In the genomic region with DNA sequence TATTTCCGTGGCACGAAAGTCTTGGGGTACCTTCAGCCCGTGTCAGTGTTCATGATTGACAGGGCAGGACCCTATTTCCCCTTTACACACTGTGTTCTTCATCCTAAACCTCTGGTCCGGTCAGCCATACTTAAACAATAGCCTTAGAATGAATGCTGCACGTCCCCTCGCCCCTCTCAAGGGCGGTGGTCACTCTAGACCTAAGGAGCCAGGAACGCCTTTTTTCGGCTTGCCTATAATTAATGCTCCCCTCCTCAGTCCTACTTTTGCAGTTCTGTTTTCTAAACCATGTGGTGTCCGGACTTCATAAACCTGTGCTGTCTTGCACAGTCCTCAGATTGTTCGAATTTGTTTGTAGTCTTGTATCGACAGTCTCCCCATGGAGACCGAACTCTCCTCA, we compare ENCODE assay signal across 8 mouse cellular contexts. TPM values are rescaled to one million over a fixed set of nuclear protein-coding genes. Genes with fewer than 3 reads are reported as not detected.
A peak's percentile ranks its signal among the peaks of the same experiment; 100 is the strongest.
DNase-seq lines count a peak whose midpoint lies in the region; ATAC-seq and TF ChIP-seq lines count a peak whose summit lies in the region.

No protein-coding gene starts in this region.

- peaks cover 29% of the 10 kb centered on the region for H3K4me1 ChIP-seq in kidney, embryonic 16.5 days (ENCODE audit: insufficient read depth, low read length)
- H3K4me1 ChIP-seq in forebrain, embryonic 11.5 days (replicated peaks; ENCODE audit: control insufficient read depth, insufficient read depth, low read length), result peaks cover 6% of the 10 kb centered on the region; the same call in 1 of the 2 replicates
- peaks cover 14% of the 10 kb centered on the region; the same call in 1 of the 2 replicates for H3K4me1 ChIP-seq in intestine, postnatal 0 days (replicated peaks; ENCODE audit: control insufficient read depth, insufficient read depth, low read length)
- H3K4me1 ChIP-seq in neural tube, embryonic 12.5 days, result peaks cover 25% of the 10 kb centered on the region

- no peak overlapping the region for H3K27ac ChIP-seq in kidney, embryonic 16.5 days (ENCODE audit: low read length)
- H3K27ac ChIP-seq in forebrain, embryonic 11.5 days (ENCODE audit: low read depth, low read length), result no peak overlapping the region
- peak overlapping the region; percentile 28; the same call in 1 of the 2 replicates for H3K27ac ChIP-seq in intestine, postnatal 0 days (ENCODE audit: low read depth, low read length)
- H3K27ac ChIP-seq in neural tube, embryonic 12.5 days, result no peak overlapping the region; the same call in 1 of the 2 replicates

- H3K4me3 ChIP-seq in kidney, embryonic 16.5 days (ENCODE audit: low read length), result no peak overlapping the region
- no peak overlapping the region; the same call in 1 of the 2 replicates for H3K4me3 ChIP-seq in forebrain, embryonic 11.5 days (ENCODE audit: low read depth, low read length)
- H3K4me3 ChIP-seq in intestine, postnatal 0 days (ENCODE audit: low read depth, low read length), result no peak overlapping the region
- no peak overlapping the region for H3K4me3 ChIP-seq in neural tube, embryonic 12.5 days

- H3K9me3 ChIP-seq in kidney, embryonic 16.5 days (ENCODE audit: low read length), result no peaks in the 10 kb centered on the region
- no peaks in the 10 kb centered on the region for H3K9me3 ChIP-seq in forebrain, embryonic 11.5 days (ENCODE audit: control insufficient read depth, low read length)
- H3K9me3 ChIP-seq in intestine, postnatal 0 days (ENCODE audit: control insufficient read depth), result no peaks in the 10 kb centered on the region
- no peaks in the 10 kb centered on the region for H3K9me3 ChIP-seq in neural tube, embryonic 12.5 days

- peak overlapping the region; percentile 84 for H3K4me2 ChIP-seq in kidney, embryonic 16.5 days (replicated peaks; ENCODE audit: low read depth, low read length)
- peak overlapping the region; percentile 85 for H3K4me2 ChIP-seq in forebrain, embryonic 11.5 days (ENCODE audit: low read depth, low read length, severe bottlenecking)
- peak overlapping the region; percentile 73 for H3K4me2 ChIP-seq in intestine, postnatal 0 days (replicated peaks; ENCODE audit: low read depth)
- H3K4me2 ChIP-seq in neural tube, embryonic 12.5 days (replicated peaks), result peak overlapping the region; percentile 78

- 32% methylated on average over 13 of the region's 13 CpGs for WGBS in kidney, embryonic 16.5 days
- WGBS in forebrain, embryonic 11.5 days, result 35% methylated on average over 13 of the region's 13 CpGs
- WGBS in intestine, postnatal 0 days, result 37% methylated on average over 13 of the region's 13 CpGs
- 34% methylated on average over 13 of the region's 13 CpGs for WGBS in neural tube, embryonic 12.5 days

- peak overlapping the region; percentile 86; the same call in 1 of the 2 replicates for H3K9ac ChIP-seq in kidney, embryonic 16.5 days (replicated peaks; ENCODE audit: low read length)
- no peak overlapping the region for H3K9ac ChIP-seq in forebrain, embryonic 11.5 days (ENCODE audit: low read length)
- H3K9ac ChIP-seq in intestine, postnatal 0 days (ENCODE audit: low read depth, low read length), result 0 out of 2 replicates have a peak overlapping the region, but pooled peaks have one; percentile 95
- peak overlapping the region; percentile 99; the same call in 1 of the 2 replicates for H3K9ac ChIP-seq in neural tube, embryonic 12.5 days

- no peak for TF ChIP-seq CTCF in intestine, postnatal 0 days (IDR thresholded peaks at IDR 0.05; ENCODE audit: low read depth)

- 0 out of 2 replicates have a peak, but pooled peaks have one; percentile 7 for ATAC-seq in kidney, embryonic 16.5 days (ENCODE audit: low FRiP score, low TSS enrichment)
- ATAC-seq in forebrain, embryonic 11.5 days (replicated peaks; ENCODE audit: low FRiP score), result no peak
- no peak for ATAC-seq in intestine, postnatal 0 days
- no peak for ATAC-seq in neural tube, embryonic 12.5 days (ENCODE audit: low FRiP score, low read depth)
- ATAC-seq in CD4-positive, CD25-positive, alpha-beta regulatory T cell, adult 4 months, result no peak

- peaks cover 24% of the 10 kb centered on the region for H3K36me3 ChIP-seq in kidney, embryonic 16.5 days (ENCODE audit: insufficient read depth, low read length)
- no peaks in the 10 kb centered on the region; the same call in 1 of the 2 replicates for H3K36me3 ChIP-seq in forebrain, embryonic 11.5 days (ENCODE audit: control insufficient read depth, insufficient read depth, low read length)
- no peaks in the 10 kb centered on the region for H3K36me3 ChIP-seq in intestine, postnatal 0 days (ENCODE audit: control insufficient read depth, insufficient read depth)
- H3K36me3 ChIP-seq in neural tube, embryonic 12.5 days, result peaks cover 13% of the 10 kb centered on the region

- no peak for DNase-seq in kidney, postnatal 10 days
- DNase-seq in forebrain, embryonic 11.5 days (ENCODE audit: low spot score), result no peak
- DNase-seq in embryo, embryonic 9.5 days (ENCODE audit: extremely low spot score), result no peak
- no peak for DNase-seq in kidney, adult 9 months

- no peaks in the 10 kb centered on the region for H3K27me3 ChIP-seq in kidney, embryonic 16.5 days (ENCODE audit: insufficient read depth, low read length)
- no peaks in the 10 kb centered on the region for H3K27me3 ChIP-seq in forebrain, embryonic 11.5 days (ENCODE audit: control insufficient read depth, insufficient read depth, low read length)
- no peaks in the 10 kb centered on the region for H3K27me3 ChIP-seq in intestine, postnatal 0 days (replicated peaks; ENCODE audit: control insufficient read depth, insufficient read depth, low read length)
- no peaks in the 10 kb centered on the region for H3K27me3 ChIP-seq in neural tube, embryonic 12.5 days (replicated peaks)

RNA-seq across cellular contexts. Expression of a gene that starts 1.2 kb away (rescaled TPM):
- 140 and 150 TPM in 2 replicates for polyA plus RNA-seq in kidney, embryonic 16.5 days (2015; fragmentation: Nextera tagmentation; extraction: Ambion mirVana)
- 192 and 220 TPM in 2 replicates for polyA plus RNA-seq in forebrain, embryonic 11.5 days (2014; fragmentation: Nextera tagmentation; extraction: Ambion mirVana)
- 27.9 and 28.5 TPM in 2 replicates for polyA plus RNA-seq in intestine, postnatal 0 days (2015; fragmentation: Nextera tagmentation; extraction: Ambion mirVana)
- polyA plus RNA-seq in neural tube, embryonic 12.5 days (2016; fragmentation: Nextera tagmentation; extraction: Ambion mirVana), result 163 and 176 TPM in 2 replicates
- 10 to 100 TPM; 34.6 to 44.7 TPM for polyA plus RNA-seq in CD4-positive, CD25-positive, alpha-beta regulatory T cell, adult 4 months (2017; shearing (Covaris generic))

RNA-seq across cellular contexts. Expression of a gene that starts 58.1 kb away (rescaled TPM):
- polyA plus RNA-seq in kidney, embryonic 16.5 days (2015; fragmentation: Nextera tagmentation; extraction: Ambion mirVana), result 62.4 and 75.7 TPM in 2 replicates
- 134 and 139 TPM in 2 replicates for polyA plus RNA-seq in forebrain, embryonic 11.5 days (2014; fragmentation: Nextera tagmentation; extraction: Ambion mirVana)
- 78.6 and 79.8 TPM in 2 replicates for polyA plus RNA-seq in intestine, postnatal 0 days (2015; fragmentation: Nextera tagmentation; extraction: Ambion mirVana)
- 151 and 161 TPM in 2 replicates for polyA plus RNA-seq in neural tube, embryonic 12.5 days (2016; fragmentation: Nextera tagmentation; extraction: Ambion mirVana)
- 10 to 100 TPM; 65.0 to 80.7 TPM for polyA plus RNA-seq in CD4-positive, CD25-positive, alpha-beta regulatory T cell, adult 4 months (2017; shearing (Covaris generic))
